Mouse (Mus musculus): ENCODE measurements at regions not wholly inside any gene's neighbourhood (a gene's known extent, or its start where the extent isn't known, plus 50 kb on each side); places are given as distances from the start of the nearest gene placed in this dataset.
"Not testable (repeated sequence)": the region's sequence is repeated elsewhere in the genome, so short reads cannot be mapped to it uniquely, and the experiment has no call there.

DNA sequence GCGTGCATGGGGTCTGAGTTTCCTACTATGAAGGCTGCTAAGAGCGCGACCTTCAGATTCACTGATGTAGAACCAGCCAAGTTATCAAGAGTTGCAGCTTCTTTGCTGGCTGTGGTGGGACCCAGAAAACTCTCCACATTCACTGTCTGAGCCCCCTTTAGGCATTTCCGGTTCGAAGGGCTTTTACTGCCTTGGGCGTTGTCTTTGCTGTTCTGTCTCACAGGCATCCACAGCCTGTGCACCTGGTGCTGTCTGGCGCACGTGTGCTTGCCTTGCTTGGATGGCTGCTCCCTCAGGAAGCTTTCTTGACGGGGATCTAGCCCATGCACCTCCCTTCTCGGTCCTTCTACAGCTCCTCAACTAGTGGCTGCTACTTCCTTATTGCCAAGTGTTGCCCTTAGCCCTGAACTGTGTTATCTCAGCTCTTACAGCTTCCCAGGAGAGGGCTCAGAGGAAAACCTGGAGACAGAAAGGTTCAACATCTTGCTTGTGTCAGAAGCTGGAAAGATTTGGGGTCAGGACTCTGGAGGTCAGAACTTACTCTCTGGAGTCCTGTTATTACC lies 108.3 kb upstream of the Dyrk2 start:
- no peak for DNase-seq (ENCODE audit: low read depth)

GRCm38 (mm10) chr10:118976447-118976846 lies 106.4 kb upstream of the Dyrk2 start:
- DNase-seq (ENCODE audit: low read depth), result no peak

DNA sequence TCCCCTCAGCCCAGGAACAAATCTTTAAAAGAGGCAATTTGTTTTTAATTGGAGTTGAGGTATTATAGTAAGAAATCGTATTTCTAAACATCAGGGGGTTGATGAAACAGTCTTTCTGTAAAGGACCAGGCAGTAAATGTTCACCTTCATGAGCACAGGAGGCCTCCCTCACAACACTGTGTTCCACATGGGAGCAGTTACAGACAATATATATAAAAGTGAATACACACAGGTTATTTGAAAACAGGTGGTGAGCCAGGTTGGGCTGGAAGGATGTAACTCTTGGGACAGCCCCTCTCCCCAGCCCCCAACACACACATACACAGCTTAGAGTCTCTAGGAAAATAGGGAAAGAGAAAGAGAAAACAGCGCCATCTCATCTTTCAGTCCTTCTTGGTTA lies 105.8 kb upstream of the Dyrk2 start:
- DNase-seq (ENCODE audit: low read depth), result no peak

DNA sequence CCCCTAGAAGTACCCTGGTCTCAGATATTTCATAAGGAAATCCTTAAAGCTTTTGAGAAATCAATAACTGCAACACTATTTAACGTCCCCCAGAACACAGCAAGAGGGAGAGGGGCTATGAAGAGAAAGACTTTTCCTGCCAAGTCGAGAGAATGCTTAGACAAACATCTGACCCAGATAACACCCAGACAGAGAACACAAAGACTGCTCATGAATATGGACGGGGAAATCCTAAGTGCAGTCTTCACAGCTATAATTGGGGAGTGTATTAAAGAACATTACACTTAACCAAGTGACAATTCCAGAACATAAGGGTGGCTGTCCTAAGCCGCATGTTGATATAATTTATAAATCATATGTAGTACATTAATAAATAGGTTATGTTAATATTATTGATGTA lies 103.3 kb upstream of the Dyrk2 start:
- no peak for DNase-seq (ENCODE audit: low read depth)

GRCm38 (mm10) chr10:118972626-118973025 lies 102.6 kb upstream of the Dyrk2 start:
- DNase-seq (ENCODE audit: low read depth), result no peak

- DNase-seq (ENCODE audit: low read depth), result no peak
Measured at GRCm38 (mm10) chr10:118970457-118971175, 100.6 kb upstream of the Dyrk2 start.

GRCm38 (mm10) chr10:118961713-118962181 lies 91.7 kb upstream of the Dyrk2 start:
- DNase-seq (ENCODE audit: low read depth), result no peak

DNA sequence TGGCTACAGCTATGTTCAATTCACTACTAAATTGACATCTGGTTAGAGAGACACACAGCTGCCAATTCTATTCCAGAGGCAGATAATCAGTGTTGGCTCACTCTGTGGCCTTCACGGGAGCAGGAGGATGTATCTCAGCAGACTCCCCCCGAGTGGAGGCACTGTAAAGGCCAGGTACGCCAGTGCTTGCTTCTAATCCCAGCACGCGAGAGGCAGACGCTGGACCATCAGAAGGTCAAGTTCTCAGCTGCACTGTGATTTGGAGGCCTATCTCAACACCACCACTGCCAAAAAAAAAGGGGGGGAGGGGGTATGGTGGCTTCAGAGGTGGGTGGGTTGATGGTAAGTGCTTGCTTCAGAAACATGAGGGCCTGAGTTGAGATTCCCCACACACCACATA lies 90.1 kb upstream of the Dyrk2 start:
- no peak for DNase-seq (ENCODE audit: low read depth)

DNA sequence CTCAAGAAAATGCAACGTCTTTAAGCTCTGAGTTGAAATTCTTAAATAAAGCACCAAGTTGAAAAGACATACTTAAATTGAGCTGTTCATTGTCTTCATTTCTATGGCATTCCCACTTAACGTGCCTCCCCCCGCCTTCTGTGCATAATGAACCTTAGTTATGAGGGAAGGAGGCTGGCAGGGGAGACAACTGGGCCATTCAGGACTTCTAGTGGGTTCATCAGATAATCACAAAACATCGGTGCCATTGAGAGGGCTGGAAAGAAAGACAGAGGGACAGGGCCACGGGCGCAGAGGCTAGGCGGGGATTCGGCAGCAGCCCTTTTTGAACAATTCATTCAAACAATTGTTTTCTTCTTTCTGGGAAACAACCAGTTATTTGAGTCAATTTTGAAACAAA lies 89.6 kb upstream of the Dyrk2 start:
- no peak for DNase-seq (ENCODE audit: low read depth)

- no peak for DNase-seq (ENCODE audit: low read depth)
Measured at GRCm38 (mm10) chr10:118956352-118956751, 86.3 kb upstream of the Dyrk2 start.

DNA sequence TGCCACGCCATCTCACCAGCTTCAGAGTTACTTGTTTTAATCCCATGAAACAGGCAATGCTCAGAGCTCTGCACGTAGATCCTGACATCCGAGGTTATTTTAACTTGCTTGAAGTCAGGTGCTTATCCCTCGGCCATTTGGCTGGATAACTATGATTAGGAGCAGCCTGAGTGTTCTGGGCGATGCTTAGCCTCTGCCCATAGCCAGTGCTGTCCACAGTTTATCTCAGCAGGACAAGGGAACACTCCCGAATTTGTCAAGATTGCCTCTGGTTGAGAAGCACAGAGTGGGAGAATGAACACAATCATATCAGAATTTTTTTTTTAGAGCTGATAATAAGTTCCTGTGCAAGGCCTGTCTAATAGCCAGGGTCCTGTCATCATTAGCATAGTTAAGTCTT lies 83.4 kb upstream of the Dyrk2 start:
- no peak for DNase-seq (ENCODE audit: low read depth)

DNA sequence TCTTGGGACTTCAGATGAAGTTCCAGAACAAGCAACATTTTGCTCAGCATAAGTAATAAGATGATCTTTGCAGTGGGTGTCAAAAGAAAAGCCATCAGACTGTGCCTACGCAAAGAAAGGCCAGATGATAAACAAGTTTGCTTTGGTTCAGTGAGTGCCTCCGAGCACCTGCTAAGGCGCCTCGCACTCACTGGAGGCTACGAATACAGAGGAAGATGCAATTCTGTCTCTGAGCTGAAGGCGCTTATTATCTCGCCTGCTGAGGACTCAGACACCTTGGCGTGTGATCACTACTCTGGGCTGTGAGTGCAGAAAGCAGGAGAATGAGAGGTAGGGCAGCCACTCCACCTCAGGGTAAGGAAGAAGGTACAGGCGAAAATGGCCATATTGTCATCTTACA lies 82.7 kb upstream of the Dyrk2 start:
- DNase-seq (ENCODE audit: low read depth), result no peak

DNA sequence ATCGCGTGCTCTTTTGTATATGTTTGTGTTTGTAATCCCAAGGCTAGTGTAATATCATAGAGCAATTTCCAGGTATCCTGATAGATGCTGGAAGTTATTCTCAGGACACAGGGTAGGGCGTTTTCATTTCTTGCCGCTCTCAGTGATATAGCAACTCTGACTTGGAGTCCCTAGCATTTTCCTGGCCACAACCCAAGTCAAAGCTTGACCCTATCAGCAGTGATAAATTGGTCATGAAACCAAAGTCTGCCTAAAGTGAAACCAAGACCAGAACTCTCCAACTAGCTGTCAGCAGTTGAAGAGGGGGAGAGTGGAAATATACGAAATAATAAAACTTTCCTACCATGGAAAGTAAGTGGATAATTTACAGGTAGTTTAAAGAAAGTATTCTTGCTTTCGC lies 77.7 kb upstream of the Dyrk2 start:
- no peak for DNase-seq (ENCODE audit: low read depth)

GRCm38 (mm10) chr10:118947016-118947674 lies 77.1 kb upstream of the Dyrk2 start:
- DNase-seq (ENCODE audit: low read depth), result no peak

DNA sequence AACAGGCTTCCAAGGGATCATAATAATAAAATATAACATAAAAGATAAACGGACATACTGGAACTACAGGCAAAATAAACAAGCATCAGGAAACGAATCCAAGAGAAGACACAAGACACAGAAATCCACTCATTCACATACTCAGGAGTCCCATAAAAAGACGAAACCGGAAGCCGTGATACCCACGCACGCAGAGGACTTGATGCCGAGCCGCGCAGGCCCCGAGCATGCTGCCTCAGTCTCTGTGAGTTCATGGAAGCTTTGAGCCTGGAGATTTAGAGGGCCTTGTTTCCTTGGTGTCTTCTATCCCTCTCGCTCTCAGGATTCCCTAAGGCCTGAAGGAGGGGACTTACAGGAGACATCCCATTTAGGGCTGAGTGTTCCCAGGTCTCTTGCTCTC lies 57.3 kb upstream of the Dyrk2 start:
- DNase-seq (ENCODE audit: low read depth), result no peak

GRCm38 (mm10) chr10:118923473-118924185 lies 53.6 kb upstream of the Dyrk2 start:
- DNase-seq (ENCODE audit: low read depth), result no peak

DNA sequence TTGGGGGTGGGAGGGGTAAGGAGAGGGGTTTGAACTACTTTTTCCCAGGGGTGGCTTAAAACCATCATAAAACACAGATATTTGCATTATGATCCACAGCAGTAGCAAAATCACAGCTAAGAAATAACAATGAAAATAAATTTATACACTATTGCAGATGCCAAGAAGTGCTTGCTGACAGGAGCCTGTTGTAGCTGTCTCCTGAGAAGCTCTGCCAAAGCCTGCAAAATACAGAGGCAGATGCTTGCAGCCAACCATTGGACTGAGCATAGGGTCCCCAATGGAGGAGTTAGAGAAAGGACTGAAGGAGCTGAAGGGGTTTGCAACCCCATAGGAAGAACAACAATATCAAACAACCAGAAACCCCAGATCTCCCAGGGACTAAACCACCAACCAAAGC lies 52.1 kb upstream of the Dyrk2 start:
- DNase-seq (ENCODE audit: low read depth), result not testable (repeated sequence)

All from c-Kit-positive CD71-negative TER-119-negative erythroid progenitor cells, embryonic 14.5 days (primary cell).